Mouse (Mus musculus): ENCODE data around the gene Thbs3.

GRCm38 (mm10) chr3:89206079-89206478 lies 8.9 kb upstream of the Thbs3 start:
- TF ChIP-seq CTCF (IDR thresholded peaks at IDR 0.05; ENCODE audit: low read depth), result no peak
- no peak for TF ChIP-seq EP300 (IDR thresholded peaks at IDR 0.05; ENCODE audit: low read depth)

Measured in liver, embryonic 14.5 days (tissue).